Comparison of ENCODE assay signal across 10 mouse cellular contexts in genomic region chr9:107490625-107491024, GRCm38 (mm10). TPM values are rescaled to one million over a fixed set of nuclear protein-coding genes. Genes with fewer than 3 reads are reported as not detected.
"Had no signal": no experiment of that assay in that cellular context is flagged by ENCODE, and none has a peak within 500 bp of the region (broad histone marks: within the 10 kb centered on the region; RNA-seq: fewer than 3 reads in every experiment).

No protein-coding gene starts in this region.

- H3K9ac ChIP-seq: limb, embryonic 13.5 days; midbrain, embryonic 13.5 days had no signal

- ATAC-seq: midbrain, embryonic 13.5 days had no signal

- H3K4me3 ChIP-seq: limb, embryonic 13.5 days; midbrain, embryonic 13.5 days had no signal

- H3K9me3 ChIP-seq: limb, embryonic 13.5 days; midbrain, embryonic 13.5 days had no signal

- DNase-seq: kidney, adult 18-20 months; kidney, postnatal 14 days; left cerebral cortex, postnatal 4 days; lung, adult 18-20 months; right cerebral cortex, adult 18-20 months; thymus, postnatal 14 days had no signal

- H3K27me3 ChIP-seq: midbrain, embryonic 13.5 days had no signal

- H3K4me2 ChIP-seq: limb, embryonic 13.5 days; midbrain, embryonic 13.5 days had no signal

- H3K36me3 ChIP-seq: limb, embryonic 13.5 days; midbrain, embryonic 13.5 days had no signal

- H3K27ac ChIP-seq: limb, embryonic 13.5 days; midbrain, embryonic 13.5 days; stomach, postnatal 0 days had no signal

RNA-seq across cellular contexts. Expression of gene Zmynd10, which starts 56.5 kb away (rescaled TPM):
- total RNA-seq: megakaryocyte-erythroid progenitor cell, adult 5-6 weeks had no signal
